Mouse (Mus musculus): ENCODE results near the gene Zc3h18. TPM values are rescaled to one million over a fixed set of nuclear protein-coding genes. Genes with fewer than 3 reads are reported as not detected.

The Zc3h18 gene
- total RNA-seq, 2 experiments from 2014 or later, result 23.7 to 27.8 TPM

DNA sequence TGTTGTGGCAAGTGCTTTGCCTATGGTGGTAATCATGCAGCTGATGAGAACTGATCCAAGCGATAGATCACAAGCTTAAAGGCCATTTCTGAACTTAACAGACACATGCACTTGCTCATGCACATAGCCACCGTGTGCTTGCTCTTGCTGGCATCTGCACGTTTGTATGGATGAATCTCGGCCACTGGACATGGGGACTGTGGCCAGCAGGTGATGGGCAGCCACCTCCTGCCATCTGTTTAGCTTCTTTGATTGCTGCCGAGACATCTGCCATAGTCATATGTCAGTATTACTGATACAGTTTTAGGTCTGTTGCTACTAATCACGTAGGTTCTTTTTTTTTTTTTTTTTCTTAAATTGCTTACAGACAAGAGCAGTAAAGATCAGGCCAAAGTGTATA lies 18.9 kb downstream of the Zc3h18 start:
- DNase-seq, result no peak

DNA sequence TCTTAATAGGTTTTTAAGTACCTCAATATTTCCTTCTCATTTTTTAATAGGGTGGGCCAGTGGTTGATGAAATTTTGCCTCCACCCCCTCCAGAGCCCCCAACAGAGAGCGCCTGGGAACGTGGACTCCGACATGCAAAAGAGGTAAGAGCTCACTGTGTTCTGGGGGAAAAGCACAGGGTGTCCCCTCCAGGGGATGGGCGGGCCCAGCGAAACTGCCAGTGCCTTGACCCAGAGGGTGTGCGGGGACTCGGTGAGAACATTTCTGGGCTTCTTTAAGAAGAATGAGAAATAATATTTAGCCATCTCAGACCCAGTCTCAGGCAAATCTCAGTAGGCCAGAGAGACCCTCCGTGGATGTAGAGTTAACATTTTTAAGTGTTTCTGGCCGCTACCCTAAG lies 21.8 kb downstream of the Zc3h18 start:
- no peak for DNase-seq

DNA sequence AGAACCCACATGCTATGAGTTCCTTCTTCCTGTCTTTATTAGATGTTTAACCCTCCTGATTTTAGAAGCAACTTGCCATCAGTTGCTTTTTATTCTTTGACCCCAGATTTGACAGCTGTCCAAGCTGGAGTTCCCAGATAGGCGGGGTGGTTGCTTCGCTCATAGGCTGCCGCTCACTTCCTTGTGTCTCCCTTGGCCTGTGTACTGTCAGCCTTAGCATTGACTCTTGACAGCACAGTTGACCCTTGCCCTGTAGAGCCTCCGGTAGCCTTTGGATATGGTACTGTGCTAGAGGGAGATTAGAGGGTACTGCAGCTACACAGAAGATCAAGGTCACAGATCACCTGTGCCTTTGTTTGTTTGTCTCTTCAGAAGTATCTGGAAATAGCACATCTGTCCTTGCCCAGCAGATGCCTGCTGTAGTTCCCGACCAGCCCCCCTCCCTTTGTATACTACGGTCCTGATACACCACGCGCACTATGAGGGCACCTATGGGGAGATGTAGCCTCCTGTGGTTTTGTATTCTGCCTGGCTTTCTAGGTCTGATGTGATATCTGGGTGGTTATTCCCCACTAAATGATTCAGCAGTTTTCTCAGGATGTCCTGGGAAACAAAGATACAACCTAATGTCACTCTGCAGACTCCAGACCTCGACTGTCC lies 28.9 kb downstream of the Zc3h18 start:
- no peak for DNase-seq

DNA sequence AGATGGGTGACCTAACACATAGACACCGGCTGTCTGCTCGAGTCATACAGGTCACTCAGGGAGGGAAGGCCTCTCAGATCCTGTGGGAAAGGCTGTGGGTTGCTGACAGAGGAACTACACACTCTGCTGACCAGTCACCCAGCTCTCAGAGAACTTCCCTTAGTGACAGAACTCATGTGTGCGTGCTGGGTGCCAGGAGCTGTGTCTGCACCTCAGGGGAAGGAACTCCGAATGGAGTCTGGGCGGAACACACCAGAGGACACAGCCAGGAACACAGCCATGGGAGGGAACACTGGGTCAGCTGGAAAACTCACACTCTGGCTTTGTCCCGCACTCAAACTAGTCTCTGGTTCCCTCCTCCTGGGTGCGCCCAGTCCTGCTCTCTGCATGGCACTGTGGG lies 31.3 kb downstream of the Zc3h18 start:
- DNase-seq, result no peak

DNA sequence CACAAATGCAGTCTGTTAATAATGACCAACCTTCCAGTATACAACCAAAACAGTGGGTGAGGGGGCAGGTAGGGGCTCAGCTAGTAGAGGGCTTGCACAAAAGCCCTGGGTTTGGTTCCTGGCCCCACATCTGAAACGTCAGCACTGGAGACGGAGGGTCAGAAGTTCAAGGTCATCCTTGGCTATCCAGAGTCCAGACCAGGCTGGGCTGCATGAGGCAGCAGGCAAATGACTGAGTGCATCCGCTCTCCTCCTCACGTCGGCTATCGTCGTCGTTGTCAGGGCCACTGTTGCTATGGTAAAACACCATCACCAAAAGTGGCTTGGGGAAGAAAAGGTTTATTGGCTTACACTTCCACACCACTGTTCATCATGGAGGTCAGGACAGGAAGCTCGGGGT lies 37.9 kb downstream of the Zc3h18 start:
- no peak for DNase-seq

DNA sequence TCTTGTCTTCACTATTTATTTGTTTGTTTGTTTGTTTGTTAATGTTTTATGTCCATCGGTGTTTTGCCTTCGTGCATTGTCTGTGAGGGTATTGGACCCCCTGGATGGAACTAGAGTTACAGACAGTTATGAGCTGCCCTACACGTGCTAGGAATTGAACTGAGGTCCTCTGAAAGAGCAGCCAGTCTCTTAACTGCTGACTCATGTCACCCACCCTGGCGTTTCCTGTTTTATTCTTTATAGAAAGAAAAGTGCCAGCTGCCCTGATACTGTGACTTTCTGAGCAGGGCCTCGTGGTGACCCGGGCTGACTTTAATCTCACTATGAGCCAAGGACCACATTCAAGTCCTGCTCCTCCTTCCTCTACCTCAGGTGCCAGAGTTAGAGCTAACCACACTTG lies 39.1 kb downstream of the Zc3h18 start:
- no peak for DNase-seq

DNA sequence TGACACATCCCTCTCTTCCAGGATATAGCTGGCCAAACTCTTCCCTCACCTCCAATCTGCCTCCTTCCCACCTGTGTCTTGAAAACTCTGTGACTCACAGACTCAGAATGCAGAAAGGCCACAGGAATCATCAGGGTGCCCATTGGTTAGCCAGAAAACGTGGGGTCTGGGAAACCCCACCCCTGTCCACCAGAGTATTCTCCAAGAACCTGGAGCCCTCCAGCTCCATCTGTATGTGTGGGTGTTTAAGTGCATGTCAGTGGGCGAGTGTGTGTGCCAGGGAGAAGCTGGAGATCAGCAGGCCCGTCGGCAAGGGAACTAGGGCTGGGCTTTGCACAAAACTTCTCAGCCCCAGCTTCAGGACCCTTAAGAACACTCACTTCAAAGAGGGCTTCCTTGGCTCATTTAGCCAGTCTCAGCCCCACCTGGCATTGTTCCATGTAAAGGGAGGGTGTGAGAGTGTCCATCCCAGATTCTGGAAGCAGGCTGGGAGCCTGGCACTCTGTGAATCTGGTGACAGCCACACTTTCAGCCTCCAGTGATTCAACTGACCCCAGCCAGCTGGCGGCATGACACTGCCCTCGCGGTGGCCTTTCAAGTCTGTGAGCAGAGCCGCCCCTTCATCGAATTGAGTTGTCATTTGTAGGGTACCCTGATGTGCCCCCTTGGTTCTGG lies 43.6 kb downstream of the Zc3h18 start:
- no peak for DNase-seq

DNA sequence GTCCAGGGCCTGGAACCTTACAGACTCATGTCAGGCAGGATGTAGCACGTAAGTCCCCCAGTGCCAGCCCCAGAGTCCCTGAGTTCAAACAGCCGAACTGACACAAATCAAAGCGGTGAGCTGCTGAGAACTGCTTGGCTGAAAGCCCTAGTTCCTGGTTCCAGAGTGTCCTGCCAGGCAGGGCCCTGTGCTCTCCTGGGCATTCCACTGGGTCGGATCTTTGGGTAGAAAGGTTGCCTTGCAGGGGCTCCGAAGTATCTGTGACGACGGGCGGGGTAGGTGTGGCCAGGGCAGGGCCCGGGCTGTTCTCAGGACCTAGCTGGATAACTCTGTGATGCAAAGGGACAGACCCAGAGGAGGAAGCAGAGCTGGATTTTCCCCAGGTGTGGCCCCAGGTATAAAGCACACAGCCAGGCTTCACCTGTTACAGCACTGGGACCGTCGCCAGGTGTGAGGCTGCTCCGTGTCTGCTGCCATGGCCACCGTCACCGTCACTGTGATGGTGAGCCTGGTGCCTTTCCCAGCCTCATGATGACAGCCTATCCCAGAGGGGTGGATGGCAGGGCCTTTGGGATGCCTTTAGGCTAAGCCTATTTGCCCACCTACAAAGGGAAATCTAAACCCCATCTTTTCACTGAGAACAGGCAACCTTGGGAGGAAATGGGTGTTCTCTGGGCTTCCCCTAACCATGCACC lies 45.1 kb downstream of the Zc3h18 start, which contains the start of gene Il17c:
Gene Il17c (plus strand): TSS at position 645 of the 695 bp plus-strand sequence.
- no peak for DNase-seq

DNA sequence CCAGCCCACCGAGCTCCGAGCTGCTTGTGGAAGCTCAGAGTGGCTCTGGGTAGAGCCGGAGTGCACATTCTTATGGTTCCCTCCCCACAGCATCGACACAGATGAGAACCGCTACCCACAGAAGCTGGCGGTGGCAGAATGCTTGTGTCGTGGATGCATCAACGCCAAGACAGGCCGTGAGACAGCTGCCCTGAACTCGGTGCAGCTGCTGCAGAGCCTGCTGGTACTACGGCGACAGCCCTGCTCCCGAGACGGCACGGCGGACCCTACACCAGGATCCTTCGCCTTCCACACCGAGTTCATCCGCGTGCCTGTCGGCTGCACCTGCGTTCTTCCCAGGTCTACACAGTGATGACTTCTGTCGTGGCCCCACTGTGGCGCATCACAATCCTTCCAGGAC lies 46.8 kb downstream of the Zc3h18 start:
- no peak for DNase-seq

DNA sequence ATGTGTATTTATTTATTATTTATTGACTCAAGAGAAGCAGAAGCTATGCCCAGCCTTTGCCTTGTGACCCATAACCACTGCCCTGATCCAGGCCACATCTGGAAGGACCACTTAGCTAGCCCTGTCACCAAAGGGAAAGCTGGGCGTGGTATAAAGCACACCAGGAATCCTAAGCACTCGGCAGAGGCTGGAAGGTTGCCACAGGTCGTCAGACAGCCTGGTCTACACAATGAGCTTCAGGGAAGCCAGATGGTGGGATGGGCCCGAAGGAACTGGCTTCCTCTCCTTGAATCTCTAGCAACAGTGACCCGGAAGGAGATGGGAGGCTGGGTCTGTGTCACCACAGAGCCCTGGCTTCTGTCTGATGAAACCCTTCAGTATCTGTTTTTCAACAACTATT lies 47.2 kb downstream of the Zc3h18 start:
- DNase-seq, result peak; percentile 56

DNA sequence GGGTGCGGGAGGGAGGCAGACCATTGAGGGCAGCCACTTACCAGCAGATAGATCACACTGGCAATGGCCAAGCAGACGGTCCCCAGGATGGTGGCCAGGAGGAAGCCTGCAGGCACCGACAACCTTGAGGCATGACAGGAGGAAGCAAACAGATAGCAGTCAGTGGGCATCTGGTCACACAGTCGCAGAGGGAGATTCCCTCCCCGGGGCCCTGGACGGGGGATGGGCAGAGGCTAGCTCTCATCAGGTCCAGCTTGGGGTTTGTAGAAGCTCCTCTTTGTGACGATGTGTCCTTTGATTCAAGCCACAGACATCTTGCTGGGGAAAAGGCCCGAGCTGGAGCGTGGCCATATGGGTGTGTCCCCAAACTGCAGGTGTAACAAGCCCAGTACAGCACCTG lies 49.7 kb downstream of the Zc3h18 start:
- DNase-seq, result no peak

DNA sequence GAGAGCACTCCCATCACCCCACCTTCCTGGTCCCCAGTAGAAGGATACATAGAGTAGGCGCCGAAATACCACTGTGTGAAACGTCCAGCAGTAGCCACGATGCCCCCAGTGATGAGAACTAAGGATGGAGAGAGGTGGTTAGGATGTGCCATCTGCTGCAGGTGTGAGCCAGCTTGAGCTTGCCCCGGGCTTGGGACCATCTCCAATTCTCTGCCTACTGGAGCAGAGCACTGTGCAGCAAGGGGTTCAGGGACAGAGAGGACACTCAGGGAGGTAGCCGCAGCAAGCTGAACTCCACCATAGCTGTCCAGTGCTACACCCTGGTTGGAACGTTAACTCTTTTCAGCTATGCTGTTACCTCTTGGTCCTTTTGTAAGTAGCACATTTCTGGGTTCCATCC lies 51.2 kb downstream of the Zc3h18 start:
- DNase-seq, result no peak

DNA sequence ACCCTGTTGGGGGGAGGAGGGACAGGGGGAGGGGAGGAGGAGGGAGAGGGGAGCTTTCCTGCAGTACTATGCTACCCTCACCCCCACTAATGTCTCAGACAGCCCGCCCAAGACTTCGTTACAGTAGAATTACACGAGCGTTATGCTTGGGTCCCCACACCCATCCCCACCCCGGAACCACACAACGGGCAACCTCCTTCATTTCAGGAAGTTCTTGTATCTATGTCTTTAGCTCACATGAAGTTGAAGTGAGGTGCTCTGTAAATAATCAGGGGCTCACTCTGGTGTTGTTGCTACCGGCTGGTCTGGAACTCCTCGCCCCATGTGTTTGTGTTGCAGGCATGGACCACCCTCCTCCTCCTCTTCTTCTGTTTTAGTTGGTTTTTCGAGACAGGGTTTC lies 51.8 kb downstream of the Zc3h18 start:
- DNase-seq, result no peak

DNA sequence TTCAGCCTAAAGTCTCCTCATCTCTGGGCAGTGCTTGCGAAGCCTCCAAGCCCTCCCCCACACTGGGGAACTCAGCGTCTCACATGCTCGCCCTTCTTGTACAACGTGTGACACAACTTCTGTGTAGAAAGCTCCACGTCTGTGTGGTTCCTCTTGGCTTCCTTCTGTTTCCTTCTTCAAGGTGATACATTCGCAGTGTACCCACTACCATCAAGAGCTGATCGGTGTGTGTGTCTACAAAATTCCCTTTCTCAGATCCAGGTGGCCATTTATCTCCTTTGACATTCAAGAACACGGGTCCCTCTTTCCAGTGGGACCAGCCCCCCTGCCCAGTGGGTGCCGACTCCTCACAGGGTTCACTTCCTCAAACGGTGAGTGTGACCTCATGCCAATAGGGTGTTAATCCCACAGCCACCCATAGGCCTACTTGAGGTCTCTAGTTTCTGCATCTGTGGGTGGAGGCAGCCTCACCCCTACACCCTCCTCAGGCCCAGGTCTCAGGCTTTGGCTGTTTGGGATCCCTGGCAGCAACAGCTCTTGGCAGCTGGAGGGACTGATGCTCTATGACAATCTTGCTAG lies 53.7 kb downstream of the Zc3h18 start:
- DNase-seq, result no peak

DNA sequence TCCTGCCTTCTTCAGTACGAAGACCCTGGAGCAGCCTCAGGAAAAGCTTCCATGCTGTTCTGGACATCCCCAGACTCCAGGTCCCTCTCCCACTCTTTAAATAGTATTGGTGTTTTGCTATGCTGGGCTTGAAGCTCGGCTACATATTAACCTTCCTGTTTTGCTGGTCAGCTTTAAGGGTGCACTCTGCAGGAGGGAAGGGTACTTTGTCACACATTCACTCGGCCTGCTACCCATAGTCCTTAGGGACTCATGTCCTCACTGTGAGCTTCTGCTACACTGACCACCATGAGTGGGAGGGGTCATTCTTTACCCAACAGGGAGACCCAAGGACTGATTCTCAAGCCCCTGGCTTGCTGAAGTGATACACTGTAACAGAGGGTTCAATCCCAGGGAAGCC lies 54.2 kb downstream of the Zc3h18 start:
- DNase-seq, result no peak

DNA sequence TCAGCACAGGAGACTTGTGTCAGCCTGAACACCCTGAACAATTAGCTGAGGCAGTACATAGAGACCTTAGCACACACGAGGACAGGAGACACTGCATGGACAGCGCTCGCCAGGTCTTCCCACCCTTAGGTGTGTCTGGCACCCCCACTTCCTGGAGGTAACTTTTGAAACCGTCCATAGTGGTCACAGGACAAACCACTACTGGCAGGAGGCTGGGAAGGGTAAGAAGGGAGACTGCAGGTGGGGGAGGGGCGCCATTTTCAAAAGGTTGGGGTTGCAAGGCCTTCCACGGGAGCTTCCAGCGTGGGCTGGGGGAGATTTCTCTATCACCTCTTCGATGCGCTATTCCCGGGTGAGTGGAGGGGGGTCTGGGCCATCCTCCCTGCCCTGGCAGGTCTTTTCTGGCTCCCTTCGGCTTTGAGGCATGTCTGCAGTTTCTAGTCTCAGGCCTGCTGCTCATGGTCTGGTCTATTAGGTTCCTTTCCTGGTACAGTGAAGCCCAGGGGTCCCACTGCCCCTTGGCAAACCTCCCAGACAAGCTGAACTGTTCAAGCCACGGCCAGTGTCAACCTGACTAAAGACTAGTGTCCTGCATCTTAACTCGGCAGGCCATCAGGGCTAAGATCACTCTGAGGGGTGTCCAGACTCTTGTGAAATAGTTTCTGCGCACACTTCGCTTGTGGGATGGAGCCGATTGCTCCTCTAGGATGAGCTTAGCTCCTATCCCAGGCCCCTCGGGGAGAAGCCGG lies 55.5 kb downstream of the Zc3h18 start:
- DNase-seq, result peak; percentile 39

DNA sequence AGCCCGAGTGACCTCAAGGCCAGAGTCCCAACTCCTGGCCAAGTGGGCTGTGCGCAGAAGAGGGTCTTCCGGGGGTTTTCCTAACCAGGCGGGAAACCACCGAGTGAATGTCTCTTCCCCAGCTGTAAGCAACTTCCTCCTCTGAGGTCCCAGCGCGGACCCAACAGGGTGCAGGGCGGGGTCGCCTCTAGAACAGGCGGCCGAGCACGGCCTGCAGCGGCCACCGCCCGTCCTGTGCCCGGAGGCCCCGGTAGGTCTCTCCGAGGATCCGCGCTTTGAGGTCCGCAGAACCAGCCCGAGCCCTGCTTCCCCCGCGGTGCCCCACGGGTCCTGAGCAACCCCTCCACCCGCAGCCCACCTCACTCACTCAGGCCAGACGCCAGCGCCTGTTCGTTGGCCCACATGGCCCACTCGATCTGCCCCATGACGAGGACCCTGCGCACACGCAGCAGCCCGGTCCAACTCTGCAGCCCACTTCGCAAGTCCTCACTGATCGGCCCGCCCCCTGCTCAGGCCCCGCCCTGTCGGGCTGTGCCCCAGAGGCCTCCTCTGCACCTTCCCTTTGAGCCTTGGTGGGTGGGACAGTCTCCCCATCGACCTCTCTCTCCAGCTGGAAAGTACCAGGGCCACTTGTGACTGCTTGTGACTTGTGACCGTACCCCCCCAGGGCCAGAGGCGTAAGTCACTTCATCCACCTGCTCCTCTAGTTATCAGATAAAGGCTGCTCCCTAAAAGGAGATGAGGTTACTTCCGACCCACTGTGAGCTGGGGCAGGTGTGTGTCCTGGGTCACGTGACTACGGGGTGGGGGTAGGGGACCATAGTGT lies 56.2 kb downstream of the Zc3h18 start, which contains the start of gene Cyba:
Gene Cyba (minus strand): TSS at position 488 of the 826 bp plus-strand sequence.
- peak; percentile 68 for DNase-seq

DNA sequence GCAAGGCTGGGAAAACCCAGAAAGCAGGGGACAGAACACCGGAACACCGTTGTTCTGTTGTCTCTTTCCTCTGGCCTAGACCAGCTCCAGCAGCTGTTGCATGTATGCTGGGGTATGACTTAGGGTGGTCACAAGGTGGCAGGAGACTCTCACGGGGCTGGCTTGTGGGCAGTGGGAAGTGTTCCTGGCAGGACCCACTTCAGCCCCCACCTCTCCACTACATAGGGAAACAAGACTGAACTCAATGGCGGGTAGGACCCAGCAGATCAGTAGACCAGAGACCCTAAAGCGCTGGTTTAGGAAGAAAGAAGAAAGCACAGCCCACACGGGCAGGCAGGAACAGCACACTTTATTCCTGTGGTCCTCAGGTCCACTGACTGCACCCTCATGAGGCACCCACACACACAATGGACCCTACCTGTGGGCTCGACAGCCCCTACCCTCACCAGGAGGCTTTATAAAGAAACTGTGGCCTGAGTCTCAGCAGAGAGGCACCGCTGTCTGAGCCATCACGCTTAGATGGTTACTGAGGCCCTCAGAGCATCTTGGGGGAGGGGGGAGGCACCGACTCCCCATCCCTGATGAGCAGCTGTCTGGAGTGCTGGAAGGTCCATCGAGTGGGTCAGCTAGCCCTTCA lies 57.0 kb downstream of the Zc3h18 start:
- DNase-seq, result no peak

DNA sequence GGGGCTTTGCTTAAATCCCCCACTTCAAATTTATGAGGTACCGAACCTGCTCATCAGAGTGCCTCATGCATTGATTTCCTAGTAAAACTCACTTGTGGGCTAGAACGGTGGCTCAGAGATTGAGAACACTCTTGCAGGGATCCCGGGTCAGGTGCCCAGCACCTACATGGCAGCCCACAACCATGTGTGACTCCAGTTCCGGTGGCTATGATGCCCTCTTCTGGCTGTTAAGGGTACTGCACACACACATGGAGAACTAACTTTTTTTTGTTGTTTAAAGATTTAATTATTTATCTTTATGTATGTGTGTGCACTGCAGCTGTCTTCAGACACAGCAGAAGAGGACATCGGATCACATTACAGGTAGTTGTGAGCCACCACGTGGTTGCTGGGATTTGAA lies 59.0 kb downstream of the Zc3h18 start:
- no peak for DNase-seq

DNA sequence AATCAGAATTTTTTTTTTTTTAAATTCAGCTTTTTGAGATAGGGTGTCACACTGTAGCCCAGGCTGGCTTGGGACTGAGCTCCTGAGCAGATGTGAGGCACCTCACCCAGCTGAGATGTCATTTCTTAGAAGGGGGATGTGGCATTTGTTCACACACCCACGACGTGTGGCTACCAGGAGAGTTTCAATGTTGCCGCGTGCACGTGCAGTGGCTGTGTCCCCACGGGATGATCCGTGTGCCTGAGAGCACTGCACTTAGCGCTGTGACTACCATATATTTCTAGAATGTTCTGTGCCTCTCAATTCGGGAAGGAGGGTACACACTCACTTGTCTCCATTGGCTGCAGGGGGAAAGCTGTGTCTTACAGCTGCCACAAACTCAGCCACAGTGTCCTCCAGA lies 59.7 kb downstream of the Zc3h18 start:
- DNase-seq, result no peak

DNA sequence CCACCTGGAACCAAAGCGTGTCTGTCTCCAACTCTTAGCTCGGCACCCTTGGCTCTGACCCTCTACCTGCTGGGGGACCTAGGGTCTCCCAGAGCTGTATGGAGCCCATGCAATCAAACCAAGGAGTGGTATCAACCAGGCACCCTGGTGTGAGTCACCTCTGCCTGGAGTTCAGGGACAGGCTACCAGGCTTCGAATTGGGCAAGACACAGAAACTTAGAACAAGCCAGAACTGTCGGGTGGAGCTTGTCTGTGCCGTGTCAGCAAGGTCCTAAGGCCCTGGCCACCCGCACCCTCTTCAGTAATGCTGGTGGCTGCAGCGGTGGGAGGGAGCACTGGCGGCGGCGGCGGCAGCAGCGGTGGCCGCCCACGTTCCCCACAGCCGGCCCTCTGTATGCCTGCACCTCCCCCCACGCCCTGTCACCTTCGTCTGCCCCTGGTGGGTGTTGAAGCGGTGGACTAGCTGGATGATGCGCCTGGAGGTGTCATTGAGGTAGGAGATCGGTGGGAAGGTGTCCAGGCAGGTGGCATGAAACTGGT lies 60.2 kb downstream of the Zc3h18 start:
- no peak for DNase-seq
